Mouse (Mus musculus) stomach, embryonic 14.5 days (tissue): ENCODE measurements at regions not wholly inside any gene's neighbourhood (a gene's known extent, or its start where the extent isn't known, plus 50 kb on each side); places are given as distances from the start of the nearest gene placed in this dataset.

Experiments
- ATAC-seq: fragments of 200-750 bp; cut with Nextera tagmentation; 2 replicates; pipeline ENCODE4 v1.8.0; 2017; ENCODE audit warnings: low read depth, moderate TSS enrichment; ENCODE audit not compliant: insufficient number of reproducible peaks, insufficient read depth, low FRiP score
- H3K27ac ChIP-seq: fragments of 300-500 bp; sonication (generic); 2 replicates; pipeline ENCODE4 v1.5.1; 2014; ENCODE audit warnings: mild to moderate bottlenecking, low read length, moderate library complexity, mixed read lengths
- H3K27me3 ChIP-seq: fragments of 300-500 bp; sonication (generic); 2 replicates; pipeline ENCODE4 v1.6.1; 2014; ENCODE audit warnings: low read length, control low read depth, mixed read lengths; ENCODE audit not compliant: control insufficient read depth, insufficient read depth
- H3K36me3 ChIP-seq: fragments of 300-500 bp; sonication (generic); 2 replicates; pipeline ENCODE4 v1.6.1; 2014; ENCODE audit warnings: mild to moderate bottlenecking, control low read depth, low read length, moderate library complexity, mixed read lengths; ENCODE audit not compliant: control insufficient read depth, insufficient read depth
- H3K4me1 ChIP-seq: fragments of 300-500 bp; sonication (generic); 2 replicates; pipeline ENCODE4 v1.6.1; 2014; ENCODE audit warnings: low read length, control low read depth, mixed read lengths; ENCODE audit not compliant: control insufficient read depth, insufficient read depth
- H3K4me2 ChIP-seq: fragments of 300-500 bp; sonication (generic); replicated peaks from 2 replicates; pipeline ENCODE4 v1.6.1; 2014; ENCODE audit warnings: low read depth, low read length, control low read depth
- H3K4me3 ChIP-seq: fragments of 300-500 bp; sonication (generic); 2 replicates; pipeline ENCODE4 v1.5.1; 2014; ENCODE audit warnings: low read depth, low read length, control low read depth
- H3K9ac ChIP-seq: fragments of 300-500 bp; sonication (generic); replicated peaks from 2 replicates; pipeline ENCODE4 v1.6.1; 2014; ENCODE audit warnings: low read depth, mild to moderate bottlenecking, control low read depth, low read length, moderate library complexity, mixed read lengths
- H3K9me3 ChIP-seq: fragments of 300-500 bp; sonication (generic); 2 replicates; pipeline ENCODE4 v1.6.1; 2016; ENCODE audit warnings: low read depth, low read length, control low read depth; ENCODE audit not compliant: control insufficient read depth
- WGBS: fragments of 180-500 bp; shearing (Covaris S2); extraction: QIAGEN DNeasy Blood & Tissue Kit; methylation state at CpG from one replicate; pipeline ENCODE4 v1.1.7; 2014; 5-methylcytosine and 5-hydroxymethylcytosine counted together

GRCm38 (mm10) chr17:4229969-4230368 is 533.9 kb upstream of the Nox3 start:
- no peaks in the 10 kb centered on the region for H3K9me3 ChIP-seq
- H3K4me2 ChIP-seq = no peak overlapping the region
- H3K4me3 ChIP-seq = no peak overlapping the region
- no peaks in the 10 kb centered on the region for H3K27me3 ChIP-seq
- no peak for ATAC-seq
- no peak overlapping the region for H3K9ac ChIP-seq
- no peaks in the 10 kb centered on the region for H3K36me3 ChIP-seq
- no peak overlapping the region for H3K27ac ChIP-seq
- no peaks in the 10 kb centered on the region; the same call in 1 of the 2 replicates for H3K4me1 ChIP-seq
- 57% methylated on average over 2 of the region's 2 CpGs for WGBS

GRCm38 (mm10) chr17:4250476-4250875 is 554.4 kb upstream of the Nox3 start:
- H3K4me3 ChIP-seq = no peak overlapping the region
- WGBS = 85% methylated on average over 2 of the region's 2 CpGs
- H3K4me1 ChIP-seq = no peaks in the 10 kb centered on the region
- no peaks in the 10 kb centered on the region for H3K27me3 ChIP-seq
- ATAC-seq = no peak
- no peak overlapping the region for H3K27ac ChIP-seq
- no peak overlapping the region for H3K4me2 ChIP-seq
- H3K9ac ChIP-seq = no peak overlapping the region
- H3K36me3 ChIP-seq = no peaks in the 10 kb centered on the region
- no peaks in the 10 kb centered on the region for H3K9me3 ChIP-seq

GRCm38 (mm10) chr17:4265471-4265870 is 569.4 kb upstream of the Nox3 start:
- WGBS = 52% methylated on average over 6 of the region's 6 CpGs
- no peak overlapping the region for H3K4me2 ChIP-seq
- no peaks in the 10 kb centered on the region for H3K9me3 ChIP-seq
- H3K4me3 ChIP-seq = no peak overlapping the region
- no peaks in the 10 kb centered on the region for H3K36me3 ChIP-seq
- H3K27ac ChIP-seq = no peak overlapping the region; the same call in 1 of the 2 replicates
- H3K27me3 ChIP-seq = no peaks in the 10 kb centered on the region
- no peak for ATAC-seq
- H3K4me1 ChIP-seq = peaks cover 8% of the 10 kb centered on the region; the same call in 1 of the 2 replicates
- H3K9ac ChIP-seq = no peak overlapping the region

- H3K27ac ChIP-seq = no peak overlapping the region; the same call in 1 of the 2 replicates
- no peaks in the 10 kb centered on the region for H3K9me3 ChIP-seq
- WGBS = 11% methylated on average over 6 of the region's 6 CpGs
- H3K36me3 ChIP-seq = no peaks in the 10 kb centered on the region
- H3K4me2 ChIP-seq = peak overlapping the region; percentile 15
- no peak overlapping the region for H3K9ac ChIP-seq
- no peak overlapping the region for H3K4me3 ChIP-seq
- no peaks in the 10 kb centered on the region for H3K27me3 ChIP-seq
- ATAC-seq = no peak
- H3K4me1 ChIP-seq = peaks cover 8% of the 10 kb centered on the region; the same call in 1 of the 2 replicates
These were observed 569.9 kb upstream of the Nox3 start for GRCm38 (mm10) chr17:4265946-4266345.

- Histone ChIP-seq H3K36me3 (no peaks in the 10 kb centered on the region), H3K27ac (no peak overlapping the region; the same call in 1 of the 2 replicates), H3K4me2 (peak overlapping the region; percentile 15), H3K9me3 (no peaks in the 10 kb centered on the region), H3K4me3 (no peak overlapping the region), H3K4me1 (peaks cover 8% of the 10 kb centered on the region; the same call in 1 of the 2 replicates), H3K9ac (no peak overlapping the region), H3K27me3 (no peaks in the 10 kb centered on the region)
- 6% methylated on average over 5 of the region's 5 CpGs for WGBS
- no peak; the same call in 1 of the 2 replicates for ATAC-seq
These were observed 570.4 kb upstream of the Nox3 start for GRCm38 (mm10) chr17:4266487-4266886.

GRCm38 (mm10) chr17:4268380-4268779 is 572.3 kb upstream of the Nox3 start:
- ATAC-seq = no peak
- Histone ChIP-seq H3K36me3 (no peaks in the 10 kb centered on the region), H3K4me1 (peaks cover 8% of the 10 kb centered on the region; the same call in 1 of the 2 replicates), H3K27me3 (no peaks in the 10 kb centered on the region), H3K4me3 (no peak overlapping the region), H3K4me2 (no peak overlapping the region), H3K9ac (no peak overlapping the region), H3K9me3 (no peaks in the 10 kb centered on the region), H3K27ac (no peak overlapping the region)
- 66% methylated on average over 5 of the region's 5 CpGs for WGBS

- no peak overlapping the region for H3K27ac ChIP-seq
- 66% methylated on average over 5 of the region's 5 CpGs for WGBS
- H3K9ac ChIP-seq = no peak overlapping the region
- H3K36me3 ChIP-seq = no peaks in the 10 kb centered on the region
- no peaks in the 10 kb centered on the region for H3K4me1 ChIP-seq
- no peak for ATAC-seq
- H3K9me3 ChIP-seq = no peaks in the 10 kb centered on the region
- H3K27me3 ChIP-seq = no peaks in the 10 kb centered on the region
- no peak overlapping the region for H3K4me3 ChIP-seq
- H3K4me2 ChIP-seq = no peak overlapping the region
These were observed 576.4 kb upstream of the Nox3 start for GRCm38 (mm10) chr17:4272456-4272855.

- no peak overlapping the region for H3K4me3 ChIP-seq
- 66% methylated on average over 4 of the region's 4 CpGs for WGBS
- H3K9ac ChIP-seq = no peak overlapping the region
- H3K9me3 ChIP-seq = no peaks in the 10 kb centered on the region
- H3K4me2 ChIP-seq = no peak overlapping the region
- no peaks in the 10 kb centered on the region for H3K4me1 ChIP-seq
- ATAC-seq = no peak
- H3K36me3 ChIP-seq = no peaks in the 10 kb centered on the region
- no peak overlapping the region for H3K27ac ChIP-seq
- H3K27me3 ChIP-seq = no peaks in the 10 kb centered on the region
These were observed 580.7 kb upstream of the Nox3 start for GRCm38 (mm10) chr17:4276722-4277121.

- Histone ChIP-seq H3K4me2 (no peak overlapping the region), H3K9me3 (no peaks in the 10 kb centered on the region), H3K4me3 (no peak overlapping the region), H3K36me3 (no peaks in the 10 kb centered on the region), H3K4me1 (no peaks in the 10 kb centered on the region), H3K27ac (no peak overlapping the region), H3K9ac (no peak overlapping the region), H3K27me3 (no peaks in the 10 kb centered on the region)
- 59% methylated on average over 4 of the region's 4 CpGs for WGBS
- ATAC-seq = no peak
These were observed 582.3 kb upstream of the Nox3 start for GRCm38 (mm10) chr17:4278239-4278827.
